In the genomic region with DNA sequence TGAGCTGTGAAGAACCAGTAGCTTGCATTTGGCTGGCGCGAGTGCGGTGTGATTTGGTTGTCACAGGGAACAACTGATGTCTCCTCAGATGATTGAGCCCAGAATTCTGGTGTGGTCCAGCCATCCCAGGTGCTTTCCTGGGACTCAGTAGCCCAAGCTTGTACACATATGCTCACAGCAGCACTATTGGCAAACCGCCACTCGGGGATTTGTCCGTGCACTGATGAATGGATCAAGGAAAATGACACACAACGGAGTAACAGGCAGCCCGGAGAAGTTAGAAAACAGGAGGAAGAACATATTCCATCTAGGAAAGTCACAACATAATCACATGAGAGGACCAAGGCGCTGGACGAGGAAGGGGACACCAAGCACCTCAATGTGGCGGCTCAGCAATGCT, we compare ENCODE assay signal across 13 mouse cellular contexts.
"Had no signal": no experiment of that assay in that cellular context is flagged by ENCODE, and none has a peak within 500 bp of the region (broad histone marks: within the 10 kb centered on the region; RNA-seq: fewer than 3 reads in every experiment).

No protein-coding gene starts in this region.

- H3K36me3 ChIP-seq: limb, embryonic 15.5 days; liver, embryonic 12.5 days; lung, embryonic 15.5 days; midbrain, embryonic 12.5 days; neural tube, embryonic 12.5 days had no signal

- H3K9me3 ChIP-seq: limb, embryonic 15.5 days; liver, embryonic 12.5 days; lung, embryonic 15.5 days; midbrain, embryonic 12.5 days; neural tube, embryonic 12.5 days had no signal

- H3K4me3 ChIP-seq: limb, embryonic 15.5 days; liver, embryonic 12.5 days; lung, embryonic 15.5 days; midbrain, embryonic 12.5 days; myocyte; neural tube, embryonic 12.5 days had no signal

- H3K27me3 ChIP-seq: liver, embryonic 12.5 days; neural tube, embryonic 12.5 days had no signal

- H3K9ac ChIP-seq: limb, embryonic 15.5 days; liver, embryonic 12.5 days; lung, embryonic 15.5 days; midbrain, embryonic 12.5 days; neural tube, embryonic 12.5 days had no signal

- ATAC-seq: liver, embryonic 12.5 days had no signal

- H3K4me2 ChIP-seq: limb, embryonic 15.5 days; liver, embryonic 12.5 days; lung, embryonic 15.5 days; midbrain, embryonic 12.5 days; neural tube, embryonic 12.5 days had no signal

- DNase-seq: kidney, adult 11 months; kidney, adult 9 months; kidney, postnatal 36 days; thymus, adult 2 months; thymus, postnatal 25 days had no signal

- H3K27ac ChIP-seq: kidney, postnatal 0 days; limb, embryonic 15.5 days; liver, embryonic 12.5 days; lung, embryonic 15.5 days; midbrain, embryonic 12.5 days; neural tube, embryonic 12.5 days; stomach, postnatal 0 days had no signal
